Mouse (Mus musculus) hindbrain, embryonic 14.5 days (tissue): ENCODE measurements around the gene Selp. TPM values are rescaled to one million over a fixed set of nuclear protein-coding genes. Genes with fewer than 3 reads are reported as not detected.

Source experiments
- ATAC-seq: fragments of 200-750 bp; cut with Nextera tagmentation; 2 replicates; pipeline ENCODE4 v1.8.0; 2017; ENCODE audit warnings: moderate number of reproducible peaks, mild to moderate bottlenecking, moderate TSS enrichment, moderate library complexity; ENCODE audit not compliant: low FRiP score
- DNase-seq: peaks from one replicate; pipeline ENCODE4 v3.0.0-alpha.2; 2015; ENCODE audit warnings: low spot score
- H3K27ac ChIP-seq: fragments of 300-500 bp; sonication (generic); 2 replicates; pipeline ENCODE4 v1.5.1; 2014; ENCODE audit warnings: mild to moderate bottlenecking, moderate library complexity
- H3K27me3 ChIP-seq: fragments of 300-500 bp; sonication (generic); 2 replicates; pipeline ENCODE4 v1.6.1; 2014; ENCODE audit warnings: mild to moderate bottlenecking, low read length, mixed read lengths; ENCODE audit not compliant: control insufficient read depth, insufficient read depth
- H3K36me3 ChIP-seq: fragments of 300-500 bp; sonication (generic); replicated peaks from 2 replicates; pipeline ENCODE4 v1.6.1; 2014; ENCODE audit not compliant: control insufficient read depth, insufficient read depth
- H3K4me1 ChIP-seq: fragments of 300-500 bp; sonication (generic); replicated peaks from 2 replicates; pipeline ENCODE4 v1.6.1; 2014; ENCODE audit warnings: antibody characterized with exemption, low read length, mixed read lengths; ENCODE audit not compliant: control insufficient read depth, insufficient read depth
- H3K4me2 ChIP-seq: fragments of 300-500 bp; sonication (generic); replicated peaks from 2 replicates; pipeline ENCODE4 v1.6.1; 2014; ENCODE audit warnings: mild to moderate bottlenecking, moderate library complexity
- H3K4me3 ChIP-seq: fragments of 300-500 bp; sonication (generic); replicated peaks from 2 replicates; pipeline ENCODE4 v1.5.1; 2014; ENCODE audit warnings: mild to moderate bottlenecking, low read length
- H3K9ac ChIP-seq: fragments of 300-500 bp; sonication (generic); 2 replicates; pipeline ENCODE4 v1.6.1; 2014
- H3K9me3 ChIP-seq: fragments of 300-500 bp; sonication (generic); 2 replicates; pipeline ENCODE4 v1.6.1; 2016; ENCODE audit warnings: low read length; ENCODE audit not compliant: control insufficient read depth
- WGBS: fragments of 180-500 bp; shearing (Covaris S2); extraction: QIAGEN DNeasy Blood & Tissue Kit; methylation state at CpG from one replicate; pipeline ENCODE4 v1.1.7; 2014; 5-methylcytosine and 5-hydroxymethylcytosine counted together
- polyA plus RNA-seq: library from polyadenylated mRNA; unstranded; fragments of >200 nt; fragmentation: Nextera tagmentation; extraction: Ambion mirVana; gene quantifications from 2 replicates; pipeline ENCODE4 v1.2.1, GENCODE M21; 2014

Selp gene
- polyA plus RNA-seq, 1 experiment from 2014 or later, result not detected

DNA sequence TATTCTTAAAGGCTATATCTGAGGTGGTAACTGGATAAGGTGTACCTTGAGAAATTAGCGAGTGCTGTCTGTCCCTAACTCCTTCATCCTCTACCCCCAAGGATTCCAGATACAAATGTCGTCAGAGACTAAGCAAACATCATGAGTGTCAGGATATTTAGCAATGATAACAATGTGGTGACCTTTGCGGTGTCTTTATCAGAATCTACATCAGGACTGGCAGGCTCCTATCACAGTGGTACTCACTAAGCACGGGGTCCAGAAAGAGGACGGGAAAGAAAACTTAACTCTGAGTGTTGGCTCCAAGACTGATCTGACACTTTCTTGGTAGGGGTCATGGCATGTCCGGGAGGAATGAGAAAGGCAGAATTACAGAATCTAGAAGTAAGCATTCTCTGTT is 19.0 kb downstream of the Selp start:
- Histone ChIP-seq H3K4me3 (no peak overlapping the region), H3K4me1 (no peaks in the 10 kb centered on the region), H3K27me3 (no peaks in the 10 kb centered on the region), H3K9me3 (no peaks in the 10 kb centered on the region), H3K4me2 (no peak overlapping the region), H3K36me3 (no peaks in the 10 kb centered on the region), H3K9ac (no peak overlapping the region), H3K27ac (no peak overlapping the region)
- DNase-seq (no peak), ATAC-seq (no peak)
- WGBS, result 87% methylated on average over 6 of the region's 6 CpGs

DNA sequence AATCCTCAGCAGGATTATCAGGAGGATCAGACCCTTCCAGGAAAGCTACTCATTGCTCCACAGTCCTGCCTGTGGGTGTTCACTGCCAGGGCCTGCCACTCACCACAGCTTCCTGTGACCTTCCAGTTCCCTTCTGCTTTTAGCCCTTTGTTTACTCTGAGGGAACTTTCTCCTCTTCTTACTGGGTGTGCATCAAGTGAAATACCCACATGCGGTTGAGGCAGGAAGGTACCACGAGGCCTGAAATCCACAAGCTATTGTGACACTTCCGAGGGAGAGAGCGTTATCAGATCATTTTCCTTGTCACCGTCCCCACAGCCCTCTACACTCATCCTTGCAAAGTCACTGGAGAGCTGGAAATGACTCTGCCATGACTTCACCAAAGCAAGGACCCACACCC is 20.3 kb downstream of the Selp start:
- ATAC-seq, result no peak
- WGBS, result 58% methylated on average over 5 of the region's 5 CpGs
- H3K4me3 ChIP-seq, result no peak overlapping the region

DNA sequence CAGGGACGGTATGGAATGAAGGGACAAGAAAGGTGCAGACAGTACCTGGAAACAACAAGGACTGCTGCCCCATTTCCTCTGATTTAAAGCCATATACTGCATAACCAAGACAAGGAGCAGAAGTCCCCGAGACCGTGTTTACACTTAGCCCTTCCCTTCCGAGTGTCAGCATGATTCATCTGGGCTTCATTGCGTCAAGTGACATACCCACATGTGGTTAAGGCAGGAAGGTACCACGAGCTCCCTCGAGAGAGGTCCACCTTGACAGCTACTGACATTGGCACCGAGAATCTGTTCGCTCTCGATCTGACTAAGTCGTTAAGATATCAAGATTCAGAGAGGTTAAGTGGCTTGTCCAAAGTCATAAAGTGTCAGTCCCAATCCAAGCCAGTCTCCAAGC is 20.9 kb downstream of the Selp start:
- Histone ChIP-seq H3K4me1 (no peaks in the 10 kb centered on the region), H3K36me3 (no peaks in the 10 kb centered on the region), H3K27ac (no peak overlapping the region), H3K9ac (no peak overlapping the region), H3K4me2 (no peak overlapping the region), H3K27me3 (no peaks in the 10 kb centered on the region), H3K9me3 (no peaks in the 10 kb centered on the region), H3K4me3 (no peak overlapping the region)
- no peak for DNase-seq
- ATAC-seq, result no peak
- 87% methylated on average over 11 of the region's 11 CpGs for WGBS

More for the DNA sequence above, 20.3 kb downstream of the Selp start:
- Histone ChIP-seq H3K27me3 (no peaks in the 10 kb centered on the region), H3K36me3 (no peaks in the 10 kb centered on the region), H3K9ac (no peak overlapping the region), H3K4me2 (no peak overlapping the region), H3K9me3 (no peaks in the 10 kb centered on the region), H3K27ac (no peak overlapping the region), H3K4me1 (no peaks in the 10 kb centered on the region)
- no peak for DNase-seq

DNA sequence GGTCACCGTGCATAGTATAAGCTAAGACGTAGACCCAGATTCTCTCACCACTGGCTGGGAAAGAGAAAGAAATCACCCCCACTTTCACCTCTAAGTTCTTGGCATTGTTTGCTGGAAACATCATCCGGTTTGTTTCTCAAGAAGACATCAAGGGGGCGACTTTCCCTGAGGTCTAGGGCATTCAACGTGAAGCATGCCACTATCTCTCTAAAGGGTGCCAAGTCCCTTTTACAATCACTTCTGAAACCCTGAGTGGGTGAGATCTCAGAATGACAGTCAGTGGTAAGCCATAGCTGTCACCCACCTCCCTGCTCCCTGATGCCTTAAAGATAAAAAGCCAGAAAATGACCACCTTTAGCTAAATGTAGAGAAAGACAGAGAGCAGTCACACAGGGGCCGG is 21.6 kb downstream of the Selp start:
- no peaks in the 10 kb centered on the region for H3K4me1 ChIP-seq
- H3K4me2 ChIP-seq, result no peak overlapping the region
- no peak overlapping the region for H3K9ac ChIP-seq
- WGBS, result 80% methylated on average over 6 of the region's 6 CpGs
- H3K36me3 ChIP-seq, result no peaks in the 10 kb centered on the region
- no peaks in the 10 kb centered on the region for H3K27me3 ChIP-seq
- no peak overlapping the region for H3K27ac ChIP-seq
- H3K9me3 ChIP-seq, result no peaks in the 10 kb centered on the region
- no peak overlapping the region for H3K4me3 ChIP-seq
- ATAC-seq (no peak), DNase-seq (no peak)

DNA sequence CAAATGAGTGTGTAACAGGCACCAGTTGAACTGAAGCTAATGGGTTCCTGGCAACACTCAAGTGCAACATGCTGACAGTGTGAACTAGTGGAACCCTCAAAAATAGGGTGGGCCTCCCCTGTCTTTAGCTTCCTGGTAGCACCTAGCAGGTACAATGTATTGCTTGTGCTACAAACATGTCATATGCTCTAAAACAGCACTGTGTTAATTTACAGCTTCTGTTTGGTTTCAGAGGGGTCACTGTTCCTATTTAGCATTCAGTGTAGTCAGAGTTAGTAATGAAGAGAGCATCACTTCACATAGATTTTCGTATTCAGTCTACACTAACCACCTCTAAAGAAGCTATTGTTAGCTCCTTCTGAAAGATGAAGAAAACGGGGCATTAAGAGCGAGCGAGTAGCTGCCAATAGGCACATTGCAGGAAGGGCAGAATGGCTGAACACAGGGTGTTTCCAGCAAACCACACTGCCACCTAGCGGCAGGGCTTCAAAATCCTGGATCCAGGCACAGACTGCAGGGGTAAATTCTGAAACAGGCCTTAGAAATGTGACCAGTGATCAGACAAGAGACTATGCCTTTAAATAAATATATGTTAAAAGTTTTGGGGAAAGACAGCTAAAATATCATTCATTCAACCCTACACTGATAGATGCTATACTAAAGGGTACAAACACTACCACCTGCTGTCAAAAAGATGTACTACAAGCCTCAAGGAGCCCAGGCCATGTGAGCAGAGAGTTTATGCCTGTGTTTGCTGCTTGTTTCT is 23.5 kb downstream of the Selp start:
- Histone ChIP-seq H3K9ac (no peak overlapping the region), H3K4me2 (0 out of 2 replicates have a peak overlapping the region, but pooled peaks have one; percentile 21), H3K4me3 (no peak overlapping the region), H3K36me3 (no peaks in the 10 kb centered on the region), H3K27me3 (no peaks in the 10 kb centered on the region), H3K4me1 (no peaks in the 10 kb centered on the region), H3K9me3 (no peaks in the 10 kb centered on the region), H3K27ac (no peak overlapping the region)
- ATAC-seq, result peak; percentile 82; the same call in 1 of the 2 replicates
- DNase-seq, result peak; percentile 80
- 3% methylated on average over 5 of the region's 5 CpGs for WGBS

DNA sequence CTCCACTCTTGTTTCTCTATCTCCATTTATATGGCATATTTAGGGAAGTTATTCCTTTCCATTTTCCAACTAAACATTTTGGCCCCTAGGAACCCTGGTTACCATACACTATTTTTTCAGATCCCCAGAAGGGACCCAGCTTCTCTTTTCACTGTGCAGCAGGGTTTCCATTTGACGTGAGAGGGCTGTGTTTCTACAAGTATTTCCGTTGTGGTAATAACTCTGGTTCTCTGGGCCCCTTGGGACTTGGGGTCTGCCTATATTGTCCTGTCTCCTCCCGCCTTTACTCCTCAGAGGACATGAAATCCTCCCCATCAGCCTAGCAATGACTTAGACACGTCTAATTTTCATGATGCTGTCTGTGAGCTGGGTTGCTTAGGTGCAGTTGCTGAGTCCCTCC is 24.4 kb downstream of the Selp start:
- H3K4me2 ChIP-seq, result no peak overlapping the region
- DNase-seq, result no peak
- no peak overlapping the region for H3K9ac ChIP-seq
- 71% methylated on average over 4 of the region's 4 CpGs for WGBS
- no peak overlapping the region for H3K4me3 ChIP-seq
- no peaks in the 10 kb centered on the region for H3K36me3 ChIP-seq
- ATAC-seq, result no peak
- no peak overlapping the region for H3K27ac ChIP-seq
- no peaks in the 10 kb centered on the region for H3K9me3 ChIP-seq
- no peaks in the 10 kb centered on the region for H3K27me3 ChIP-seq
- H3K4me1 ChIP-seq, result no peaks in the 10 kb centered on the region

DNA sequence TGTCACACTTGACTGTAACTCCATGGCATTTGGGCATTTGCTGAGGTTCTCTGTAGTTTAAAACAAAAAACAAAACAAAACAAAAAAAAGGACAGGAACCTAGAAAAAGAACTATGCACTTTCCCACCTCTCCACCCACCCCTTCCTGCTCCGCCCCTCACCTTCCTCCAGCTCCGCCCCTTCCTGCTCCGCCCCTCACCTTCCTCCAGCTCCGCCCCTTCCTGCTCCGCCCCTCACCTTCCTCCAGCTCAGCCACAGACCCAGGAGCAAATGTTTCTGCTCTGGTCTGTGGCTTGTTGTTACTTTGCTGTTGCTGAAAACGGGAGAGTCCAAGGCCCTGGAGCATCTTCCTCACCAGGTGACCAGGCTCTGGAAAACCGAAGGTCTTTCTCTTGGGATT is 34.0 kb downstream of the Selp start:
- ATAC-seq (no peak), DNase-seq (no peak)
- Histone ChIP-seq H3K4me3 (no peak overlapping the region), H3K36me3 (no peaks in the 10 kb centered on the region), H3K9me3 (no peaks in the 10 kb centered on the region), H3K4me1 (no peaks in the 10 kb centered on the region), H3K27ac (no peak overlapping the region), H3K4me2 (no peak overlapping the region), H3K27me3 (no peaks in the 10 kb centered on the region), H3K9ac (no peak overlapping the region)
- WGBS, result 96% methylated on average over 7 of the region's 7 CpGs

DNA sequence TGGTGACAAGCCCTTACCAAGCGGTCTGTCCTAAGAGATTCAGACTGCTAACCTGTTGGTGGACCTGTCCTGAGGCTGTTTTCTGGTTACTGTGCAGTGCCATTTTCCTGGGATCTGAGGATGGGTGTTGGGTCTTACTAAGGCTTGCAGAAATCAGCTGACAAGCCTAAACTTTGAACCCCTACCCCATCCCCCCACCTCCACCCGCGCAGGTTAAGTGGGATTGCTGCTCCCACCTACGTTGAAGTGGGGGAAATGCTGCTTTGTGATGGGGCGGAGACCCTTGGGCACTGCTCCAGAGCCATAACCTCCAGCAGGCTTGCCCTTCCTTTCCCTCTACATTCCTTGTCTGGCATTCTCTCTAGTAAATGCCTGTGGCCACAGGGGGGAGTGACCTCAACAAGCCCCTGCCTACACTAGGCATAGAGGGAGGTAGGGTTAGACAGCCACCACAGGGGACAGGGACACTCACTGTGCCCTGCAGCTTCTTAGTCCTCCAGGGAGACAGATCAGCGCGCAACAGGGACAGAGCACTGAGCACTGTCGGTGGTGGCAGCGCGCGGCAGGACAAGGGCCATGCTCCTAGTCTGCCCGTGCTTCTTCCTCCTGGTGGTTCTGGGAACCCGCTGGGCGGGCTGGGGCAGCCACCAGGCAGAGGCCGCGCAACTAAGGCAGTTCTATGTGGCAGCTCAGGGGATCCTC is 36.5 kb downstream of the Selp start, which contains the start of gene F5:
Gene F5 (plus strand): TSS at position 452 of the 702 bp plus-strand sequence.
- Histone ChIP-seq H3K27me3 (no peaks in the 10 kb centered on the region), H3K4me1 (no peaks in the 10 kb centered on the region), H3K4me3 (no peak within 1 kb of the TSS), H3K27ac (no peak within 1 kb of the TSS), H3K9me3 (no peaks in the 10 kb centered on the region), H3K36me3 (no peaks in the 10 kb centered on the region), H3K9ac (no peak within 1 kb of the TSS), H3K4me2 (no peak within 1 kb of the TSS)
- 12% methylated on average over 16 of the region's 16 CpGs for WGBS
- ATAC-seq (no peak), DNase-seq (no peak)

DNA sequence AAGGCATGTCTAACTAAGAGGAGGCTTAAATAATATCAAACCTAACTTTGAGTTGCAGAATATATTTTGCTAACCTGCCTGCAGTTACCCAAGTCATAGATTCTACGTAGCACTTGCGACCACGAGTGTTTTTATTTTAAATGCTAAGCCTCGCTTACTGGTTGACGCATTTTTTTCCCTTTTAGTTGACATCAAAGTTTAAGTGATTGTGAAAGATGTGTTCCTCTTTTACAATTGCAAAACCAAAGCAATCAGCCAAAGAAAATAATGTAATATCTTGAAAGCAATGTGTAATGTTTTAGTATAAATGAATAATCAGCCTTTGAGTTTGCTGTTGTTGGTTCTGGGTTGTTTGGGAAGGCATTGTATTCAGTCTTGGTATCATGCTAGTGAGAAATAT is 37.8 kb downstream of the Selp start:
- ATAC-seq (no peak), DNase-seq (no peak)
- Histone ChIP-seq H3K9me3 (no peaks in the 10 kb centered on the region), H3K27me3 (no peaks in the 10 kb centered on the region), H3K36me3 (no peaks in the 10 kb centered on the region), H3K27ac (no peak overlapping the region), H3K4me3 (no peak overlapping the region), H3K4me2 (no peak overlapping the region), H3K9ac (no peak overlapping the region), H3K4me1 (no peaks in the 10 kb centered on the region)
- 92% methylated on average over 5 of the region's 5 CpGs for WGBS
